Mouse (Mus musculus): Measurements from ENCODE around the gene Tas2r143.

Gene Tas2r143

GRCm38 (mm10) chr6:42398285-42398684, 1.8 kb upstream of the Tas2r143 start:
- DNase-seq = no peak

DNA sequence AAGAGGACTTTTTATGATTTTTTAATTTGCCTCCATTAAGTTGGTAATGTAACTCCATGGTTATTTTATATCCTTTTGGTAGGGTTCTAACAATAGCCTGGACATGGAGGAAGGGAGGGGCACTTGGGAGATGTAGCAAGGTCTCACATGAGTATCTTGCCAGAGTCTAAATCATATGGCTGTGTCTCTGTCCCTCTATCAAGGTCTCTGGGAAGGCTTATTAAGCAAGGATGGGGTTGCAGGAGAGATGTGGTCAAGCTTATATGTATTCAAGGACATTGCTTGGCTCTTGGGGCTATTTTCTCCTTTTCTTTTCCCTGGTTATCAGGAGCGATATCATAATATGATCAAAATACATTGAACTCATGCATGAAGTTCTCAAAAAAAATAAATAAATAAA, 1.0 kb upstream of the Tas2r143 start:
- DNase-seq = no peak

DNA sequence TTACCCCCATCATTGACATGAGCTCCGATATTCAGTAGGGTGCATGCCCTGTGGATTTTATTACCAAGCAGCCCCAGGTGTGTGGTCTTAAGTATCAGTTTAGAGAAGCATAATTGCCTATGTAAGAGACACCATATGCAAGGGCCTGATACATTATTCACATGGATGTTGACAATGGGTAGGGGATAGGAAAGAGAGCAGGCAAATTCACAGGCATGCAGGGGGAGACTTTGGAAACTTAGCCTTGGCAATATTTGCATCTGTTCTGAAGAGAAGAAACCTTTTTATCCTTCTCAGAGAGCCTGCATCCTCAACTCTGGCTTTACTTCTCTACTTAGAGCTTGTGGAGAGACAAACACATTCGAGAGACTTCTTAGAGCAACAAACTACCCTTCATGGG, 5.1 kb downstream of the Tas2r143 start, which contains the start of gene Tas2r135:
Gene Tas2r135, plus strand, starts transcription at position 301 of the 400 bp plus-strand sequence.
- no peak for DNase-seq

GRCm38 (mm10) chr6:42419443-42419842, 19.4 kb downstream of the Tas2r143 start:
- no peak for DNase-seq

DNA sequence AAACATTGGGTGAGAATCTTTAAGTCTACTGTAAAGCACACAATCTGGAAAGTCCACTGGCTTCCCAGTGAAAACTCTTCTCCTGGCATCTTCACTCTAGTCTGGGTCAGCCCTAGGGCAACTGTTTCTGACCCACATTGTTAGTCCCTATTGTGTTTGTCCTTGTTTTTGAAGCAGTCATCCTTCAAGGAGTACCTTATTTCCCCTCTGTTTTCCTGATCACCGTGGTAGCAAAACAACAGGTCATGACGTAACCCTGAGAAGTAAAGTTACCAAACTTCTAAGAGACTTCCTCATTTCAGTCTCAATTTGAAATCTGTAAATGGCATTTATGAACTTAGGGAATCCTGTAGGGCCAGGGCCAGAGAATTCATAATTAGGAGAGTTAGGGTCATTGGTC, 21.4 kb downstream of the Tas2r143 start:
- DNase-seq = no peak

- DNase-seq = no peak
Observed at GRCm38 (mm10) chr6:42424472-42424871, 24.4 kb downstream of the Tas2r143 start.

DNA sequence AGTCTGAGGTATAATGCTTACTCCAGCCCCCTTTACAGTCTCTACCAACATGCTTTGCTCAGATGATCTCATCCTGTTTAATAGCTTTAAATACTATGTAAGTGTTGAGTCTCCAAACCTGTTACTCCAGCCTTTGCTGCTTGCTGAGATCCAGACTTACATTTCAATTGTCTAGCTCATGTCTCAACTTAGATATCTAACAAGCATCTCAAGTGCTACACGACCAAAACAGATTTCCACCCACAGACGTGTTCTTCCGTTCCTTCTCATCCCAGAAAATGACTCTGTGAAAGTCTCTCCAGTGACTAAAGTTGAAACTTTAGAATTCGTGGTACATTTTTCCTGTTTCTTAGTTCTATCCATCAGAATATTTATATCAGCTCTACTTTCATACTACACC, 26.3 kb downstream of the Tas2r143 start:
- no peak for DNase-seq

- no peak for DNase-seq
Observed at GRCm38 (mm10) chr6:42433554-42433953, 33.5 kb downstream of the Tas2r143 start.

GRCm38 (mm10) chr6:42434446-42434845, 34.4 kb downstream of the Tas2r143 start, which contains the start of gene Tas2r126:
Gene Tas2r126, plus strand, starts transcription at chr6:42434535.
- DNase-seq = peak in 1 of 2 experiments; percentile 2

DNA sequence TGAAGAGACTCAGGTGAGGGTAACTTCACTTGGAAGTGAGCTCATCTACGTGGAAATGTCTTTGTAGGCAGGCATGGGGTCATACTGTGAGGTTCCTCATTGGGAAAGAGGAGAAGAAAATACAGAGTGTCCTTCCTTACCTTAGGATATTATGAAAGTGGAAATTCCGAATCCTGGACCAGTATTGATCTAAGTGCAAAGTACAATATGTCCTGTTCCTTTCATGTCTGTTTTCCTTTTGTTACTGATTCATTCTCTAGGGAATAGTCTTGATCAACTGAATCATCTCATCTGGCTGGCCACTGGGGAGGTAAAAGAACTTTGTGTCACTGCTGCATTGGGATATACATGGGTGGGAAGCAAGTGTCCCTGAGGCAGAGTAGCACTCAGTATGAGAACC, 35.5 kb downstream of the Tas2r143 start:
- no peak for DNase-seq

DNA sequence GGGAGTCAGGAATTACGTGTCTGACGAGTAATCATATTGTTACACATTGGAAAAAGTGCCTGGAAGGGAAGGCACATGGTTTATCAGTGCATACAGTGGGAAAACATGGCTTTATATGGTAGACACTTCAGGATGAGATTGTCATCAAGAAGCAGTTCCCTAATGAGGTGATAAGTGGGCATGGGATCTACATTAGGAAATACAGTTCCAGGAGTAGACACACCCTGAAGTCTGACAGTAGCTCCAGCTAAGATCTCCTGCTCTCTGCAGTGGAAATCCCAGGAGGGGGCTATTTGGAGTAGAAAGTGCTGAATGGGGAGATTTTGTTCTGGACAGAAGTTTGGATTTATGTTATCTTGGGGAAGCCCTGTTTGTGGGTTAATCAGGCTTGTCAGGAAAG, 41.4 kb downstream of the Tas2r143 start:
- no peak for DNase-seq

GRCm38 (mm10) chr6:42444491-42444890, 44.5 kb downstream of the Tas2r143 start:
- no peak for DNase-seq

GRCm38 (mm10) chr6:42447381-42447780, 47.3 kb downstream of the Tas2r143 start:
- DNase-seq = no peak

Measured in kidney, postnatal 4 days (tissue).